Mouse (Mus musculus) ES-Bruce4 (cell line): Measurements from ENCODE around the gene Ei24. TPM values are rescaled to one million over a fixed set of nuclear protein-coding genes. Genes with fewer than 3 reads are reported as not detected.

Experiments
- H3K27ac ChIP-seq: 2 replicates; pipeline ENCODE4 v1.5.1; 2012; ENCODE audit warnings: low read length, inconsistent platforms; ENCODE audit not compliant: insufficient read depth
- H3K27me3 ChIP-seq: 2 replicates; pipeline ENCODE4 v1.6.1; 2012; ENCODE audit warnings: mild to moderate bottlenecking, low read length, inconsistent platforms; ENCODE audit not compliant: control insufficient read depth, poor library complexity, insufficient read depth, severe bottlenecking
- H3K36me3 ChIP-seq: 2 replicates; pipeline ENCODE4 v1.6.1; 2012; ENCODE audit warnings: inconsistent platforms, mild to moderate bottlenecking, low read length, moderate library complexity; ENCODE audit not compliant: control insufficient read depth, poor library complexity, insufficient read depth, severe bottlenecking
- H3K4me1 ChIP-seq: one replicate; pipeline ENCODE4 v1.8.1; 2011; ENCODE audit warnings: low read length; ENCODE audit not compliant: control insufficient read depth, insufficient read depth
- H3K4me3 ChIP-seq: 2 replicates; pipeline ENCODE4 v1.5.1; 2011; ENCODE audit warnings: low read depth, mild to moderate bottlenecking, low read length
- H3K9ac ChIP-seq: 2 replicates; pipeline ENCODE4 v1.6.1; 2012; ENCODE audit warnings: low read depth, mild to moderate bottlenecking, inconsistent platforms; ENCODE audit not compliant: poor library complexity, severe bottlenecking
- H3K9me3 ChIP-seq: replicated peaks from 2 replicates; pipeline ENCODE4 v1.6.1; 2012; ENCODE audit warnings: mild to moderate bottlenecking, low read length, inconsistent platforms; ENCODE audit not compliant: control insufficient read depth, poor library complexity, insufficient read depth, severe bottlenecking
- CTCF ChIP-seq: IDR thresholded peaks from one replicate; pipeline ENCODE4 v1.8.1; 2011; ENCODE audit warnings: low read depth, low read length
- EP300 ChIP-seq: IDR thresholded peaks from 2 replicates; pipeline ENCODE4 v1.6.1; 2011; ENCODE audit warnings: low read depth, low read length; ENCODE audit not compliant: insufficient read depth
- POLR2A ChIP-seq: IDR thresholded peaks from one replicate; pipeline ENCODE4 v1.8.1; 2011; ENCODE audit warnings: low read length; ENCODE audit not compliant: insufficient read depth
- polyA plus RNA-seq: library from polyadenylated mRNA; stranded (reverse); fragments of >200 nt; gene quantifications from 2 replicates; pipeline ENCODE4 v1.2.4, GENCODE M21; 2011; ENCODE audit warnings: low read depth; ENCODE audit not compliant: missing spikeins, insufficient read depth, insufficient read length

Ei24 gene
- polyA plus RNA-seq, 1 experiment = 165 TPM

DNA sequence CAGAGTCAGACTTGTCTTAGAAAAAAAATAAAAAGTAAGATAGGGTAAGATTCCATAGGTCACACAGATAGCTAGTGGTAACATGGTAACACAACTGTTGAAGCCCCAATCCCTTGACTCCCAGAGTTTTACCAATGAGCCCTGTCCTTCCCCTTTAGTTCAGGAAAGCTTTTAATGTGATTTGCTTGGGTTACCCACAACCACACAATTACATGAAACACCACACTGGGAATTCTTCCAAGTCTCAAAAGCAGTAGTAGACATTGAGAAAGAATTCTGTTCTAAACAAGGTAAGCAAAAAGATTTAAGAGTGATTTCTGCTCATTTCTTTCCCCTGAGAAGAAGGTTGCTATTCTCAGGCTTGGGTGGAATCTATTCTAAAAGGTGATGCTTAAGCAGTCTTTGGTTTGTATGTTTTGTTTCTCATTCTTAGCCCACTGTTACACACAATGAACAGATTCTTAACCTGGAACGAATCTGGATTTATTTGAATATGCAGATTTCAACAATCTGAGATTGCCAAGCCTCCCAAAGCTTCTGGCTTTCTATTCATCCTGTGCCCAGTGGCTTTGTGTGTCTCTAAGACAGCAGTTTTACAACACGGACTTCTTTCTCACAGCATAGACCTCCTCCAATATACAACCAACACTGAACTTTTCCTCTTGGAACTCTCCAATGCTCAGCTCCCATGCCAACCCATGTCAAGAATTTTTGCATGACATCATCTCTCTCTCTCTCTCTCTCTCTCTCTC lies 29.6 kb upstream of the Ei24 start:
- H3K4me3 ChIP-seq = no peak overlapping the region
- H3K9me3 ChIP-seq = no peaks in the 10 kb centered on the region
- no peaks in the 10 kb centered on the region for H3K4me1 ChIP-seq
- no peak overlapping the region for H3K9ac ChIP-seq
- no peak overlapping the region for H3K27ac ChIP-seq
- H3K27me3 ChIP-seq = no peaks in the 10 kb centered on the region
- TF ChIP-seq CTCF (no peak), POLR2A (no peak), EP300 (no peak)
- H3K36me3 ChIP-seq = no peaks in the 10 kb centered on the region

GRCm38 (mm10) chr9:36822024-36822423 lies 24.8 kb upstream of the Ei24 start:
- Histone ChIP-seq H3K36me3 (no peaks in the 10 kb centered on the region), H3K27me3 (no peaks in the 10 kb centered on the region), H3K4me3 (no peak overlapping the region), H3K9me3 (no peaks in the 10 kb centered on the region), H3K9ac (0 out of 2 replicates have a peak overlapping the region, but pooled peaks have one; percentile 0), H3K27ac (peak overlapping the region; percentile 84), H3K4me1 (peaks cover 1% of the 10 kb centered on the region)
- TF ChIP-seq POLR2A = no peak
- TF ChIP-seq CTCF = no peak

DNA sequence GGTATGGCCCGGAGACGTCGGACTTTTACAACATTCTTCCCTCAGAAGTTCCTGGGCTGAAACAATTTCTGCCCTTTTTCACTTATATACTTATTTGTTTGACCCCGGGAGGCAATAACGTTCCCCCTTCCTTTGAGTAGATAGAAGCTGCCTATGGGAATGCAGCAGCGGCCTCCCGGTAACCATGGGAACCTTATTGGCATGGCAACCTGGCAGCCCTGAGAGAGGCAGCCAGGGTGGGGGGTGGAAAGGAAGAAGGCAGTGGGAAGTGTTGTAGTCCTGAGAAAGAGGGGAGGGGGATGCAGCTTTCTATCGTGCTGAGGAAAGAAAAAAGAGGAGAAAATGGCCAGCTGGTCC lies 24.4 kb upstream of the Ei24 start, which contains the start of gene Fez1:
TSS of gene Fez1 (plus strand) at position 221 of the 357 bp plus-strand sequence.
- H3K9ac ChIP-seq = 0 out of 2 replicates have a peak within 1 kb of the TSS, but pooled peaks have one; percentile 10

DNA sequence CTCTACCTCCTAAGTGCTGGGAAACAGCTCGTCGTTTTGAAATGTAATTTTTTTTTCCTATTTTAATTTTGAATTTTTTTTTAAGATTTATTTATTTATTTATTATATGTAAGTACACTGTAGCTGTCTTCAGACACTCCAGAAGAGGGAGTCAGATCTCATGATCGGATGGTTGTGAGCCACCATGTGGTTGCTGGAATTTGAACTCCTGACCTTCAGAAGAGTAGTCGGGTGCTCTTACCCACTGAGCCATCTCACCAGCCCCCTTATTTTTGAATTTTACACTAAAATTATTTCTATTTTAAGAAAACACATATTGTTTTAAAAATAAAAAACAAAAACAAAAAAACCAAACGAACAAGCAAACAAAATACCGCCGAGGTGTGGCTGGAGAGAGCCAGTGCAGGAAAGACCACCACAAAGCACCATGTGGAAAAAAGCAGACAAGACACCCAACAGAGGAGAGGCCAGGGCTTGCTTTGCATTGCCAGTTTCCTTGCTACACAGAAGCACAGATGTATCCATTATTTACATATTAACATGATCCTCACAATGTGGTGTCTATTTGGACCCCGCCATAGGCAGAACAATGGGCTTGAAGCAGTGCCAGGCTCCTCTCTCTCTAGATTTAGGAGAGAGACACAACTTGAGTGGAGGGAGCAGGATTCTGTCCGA lies 23.9 kb upstream of the Ei24 start:
- Histone ChIP-seq H3K4me1 (peaks cover 1% of the 10 kb centered on the region), H3K27me3 (no peaks in the 10 kb centered on the region), H3K9me3 (no peaks in the 10 kb centered on the region), H3K27ac (peak overlapping the region; percentile 84), H3K9ac (0 out of 2 replicates have a peak overlapping the region, but pooled peaks have one; percentile 10), H3K4me3 (no peak overlapping the region), H3K36me3 (no peaks in the 10 kb centered on the region)
- TF ChIP-seq CTCF (no peak), EP300 (no peak), POLR2A (no peak)

More for the DNA sequence above, 24.4 kb upstream of the Ei24 start, which contains the start of gene Fez1:
- Histone ChIP-seq H3K27me3 (no peaks in the 10 kb centered on the region), H3K27ac (peak within 1 kb of the TSS; percentile 84), H3K4me3 (no peak within 1 kb of the TSS), H3K9me3 (no peaks in the 10 kb centered on the region), H3K4me1 (peaks cover 1% of the 10 kb centered on the region), H3K36me3 (no peaks in the 10 kb centered on the region)
- no peak for TF ChIP-seq EP300
- TF ChIP-seq POLR2A = no peak
- TF ChIP-seq CTCF = no peak

- Histone ChIP-seq H3K9me3 (no peaks in the 10 kb centered on the region), H3K4me1 (peaks cover 1% of the 10 kb centered on the region), H3K27me3 (no peaks in the 10 kb centered on the region), H3K9ac (no peak overlapping the region), H3K36me3 (no peaks in the 10 kb centered on the region), H3K27ac (no peak overlapping the region), H3K4me3 (no peak overlapping the region)
- TF ChIP-seq EP300 = no peak
- no peak for TF ChIP-seq POLR2A
Measured at GRCm38 (mm10) chr9:36818905-36819304, 21.7 kb upstream of the Ei24 start.

GRCm38 (mm10) chr9:36814486-36814885 lies 17.3 kb upstream of the Ei24 start:
- no peaks in the 10 kb centered on the region for H3K4me1 ChIP-seq
- H3K27ac ChIP-seq = no peak overlapping the region
- H3K9ac ChIP-seq = no peak overlapping the region
- no peak overlapping the region for H3K4me3 ChIP-seq
- TF ChIP-seq POLR2A (no peak), CTCF (peak; percentile 46)
- H3K9me3 ChIP-seq = no peaks in the 10 kb centered on the region
- no peaks in the 10 kb centered on the region for H3K27me3 ChIP-seq
- no peaks in the 10 kb centered on the region for H3K36me3 ChIP-seq
